24 mouse cellular contexts compared by ENCODE assay signal in genomic region chr9:40629441-40629840, GRCm38 (mm10). TPM values are rescaled to one million over a fixed set of nuclear protein-coding genes. Genes with fewer than 3 reads are reported as not detected.
"Had no signal": no experiment of that assay in that cellular context is flagged by ENCODE, and none has a peak within 500 bp of the region (broad histone marks: within the 10 kb centered on the region; RNA-seq: fewer than 3 reads in every experiment).

No protein-coding gene starts in this region.

- DNase-seq: layer of hippocampus, adult 9-11 months; layer of hippocampus, postnatal 36 days; left cerebral cortex, postnatal 4 days; lung, adult 2 months; lung, postnatal 10 days; lung, postnatal 4 days; midbrain, embryonic 14.5 days; right cerebral cortex, adult 18-20 months; right cerebral cortex, postnatal 25 days; thymus, postnatal 36 days had no signal

- H3K27ac ChIP-seq: liver, embryonic 15.5 days; midbrain, embryonic 10.5 days; neural tube, embryonic 15.5 days had no signal

- H3K36me3 ChIP-seq: liver, embryonic 15.5 days; midbrain, embryonic 10.5 days; neural tube, embryonic 15.5 days had no signal

- H3K27me3 ChIP-seq: neural tube, embryonic 15.5 days had no signal

- ATAC-seq: inflammation-experienced regulatory T-cells, adult 6 months had no signal

- H3K9ac ChIP-seq: liver, embryonic 15.5 days; neural tube, embryonic 15.5 days had no signal

- H3K4me3 ChIP-seq: liver, embryonic 15.5 days; midbrain, embryonic 10.5 days; myocyte; neural tube, embryonic 15.5 days had no signal

- H3K4me2 ChIP-seq: liver, embryonic 11.5 days; liver, embryonic 15.5 days; neural tube, embryonic 15.5 days had no signal

- H3K9me3 ChIP-seq: liver, embryonic 15.5 days; midbrain, embryonic 10.5 days; neural tube, embryonic 15.5 days had no signal

RNA-seq across cellular contexts. Expression of gene Gm21915, which starts 41.0 kb away (rescaled TPM):
- total RNA-seq: layer of hippocampus, adult 18-20 months; layer of hippocampus, postnatal 36 days; left cerebral cortex, postnatal 4 days; megakaryocyte, adult 5-6 weeks had no signal
- polyA plus RNA-seq: inflammation-experienced regulatory T-cells, adult 6 months; kidney, postnatal 0 days; limb, embryonic 14.5 days; liver, embryonic 11.5 days; liver, embryonic 15.5 days; lung, adult 2 months; midbrain, embryonic 10.5 days; midbrain, embryonic 14.5 days; myocyte; neural tube, embryonic 11.5 days; neural tube, embryonic 15.5 days; small intestine, adult 2 months; stomach, embryonic 16.5 days; thymus, postnatal 0 days had no signal

RNA-seq across cellular contexts. Expression of gene Clmp, which starts 56.3 kb away (rescaled TPM):
- polyA plus RNA-seq: inflammation-experienced regulatory T-cells, adult 6 months had no signal
